Mouse (Mus musculus): ENCODE measurements around the gene Camk2g.

DNA sequence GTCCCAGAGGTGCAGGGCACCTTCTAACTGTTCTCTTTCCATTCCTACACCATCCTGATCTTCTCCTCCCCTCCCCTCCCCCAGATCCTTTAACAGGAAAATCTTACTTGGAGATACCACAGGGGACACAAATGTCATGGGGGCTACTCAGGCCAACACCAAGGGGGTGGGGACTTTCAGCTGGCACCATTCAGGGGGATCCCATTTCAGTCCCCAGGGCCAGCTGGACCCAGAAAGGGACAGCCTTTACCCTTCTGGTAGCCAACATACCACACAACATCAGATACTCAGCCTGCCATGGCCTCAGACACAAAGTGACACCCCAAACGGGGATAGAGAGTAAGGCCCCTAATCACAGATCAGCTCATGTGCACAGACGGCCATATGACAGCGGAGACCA lies 5.7 kb downstream of the Camk2g start:
- TF ChIP-seq POLR2A (IDR thresholded peaks at IDR 0.05; ENCODE audit: borderline replicate concordance, insufficient read depth, low read length) (no peak), CTCF (IDR thresholded peaks at IDR 0.05; ENCODE audit: borderline replicate concordance, insufficient read depth, low read depth, low read length) (no peak)
